Mouse (Mus musculus) hindbrain, embryonic 15.5 days (tissue): ENCODE results near the gene Acot9. TPM values are rescaled to one million over a fixed set of nuclear protein-coding genes. Genes with fewer than 3 reads are reported as not detected.
A peak's percentile ranks its signal among the peaks of the same experiment; 100 is the strongest.

Experiments used
- ATAC-seq: fragments of 200-750 bp; cut with Nextera tagmentation; 2 replicates; pipeline ENCODE4 v1.8.0; 2017; ENCODE audit warnings: low read depth, moderate number of reproducible peaks, moderate TSS enrichment; ENCODE audit not compliant: low FRiP score
- H3K27ac ChIP-seq: fragments of 300-500 bp; sonication (generic); replicated peaks from 2 replicates; pipeline ENCODE4 v1.5.1; 2015; ENCODE audit warnings: mild to moderate bottlenecking, inconsistent platforms
- H3K27me3 ChIP-seq: fragments of 300-500 bp; sonication (generic); 2 replicates; pipeline ENCODE4 v1.6.1; 2015; ENCODE audit warnings: control low read depth, inconsistent platforms
- H3K36me3 ChIP-seq: fragments of 300-500 bp; sonication (generic); 2 replicates; pipeline ENCODE4 v1.6.1; 2015; ENCODE audit warnings: control low read depth, inconsistent platforms
- H3K4me1 ChIP-seq: fragments of 300-500 bp; sonication (generic); replicated peaks from 2 replicates; pipeline ENCODE4 v1.6.1; 2015; ENCODE audit warnings: control low read depth, inconsistent platforms
- H3K4me2 ChIP-seq: fragments of 300-500 bp; sonication (generic); 2 replicates; pipeline ENCODE4 v1.6.1; 2015; ENCODE audit warnings: moderate library complexity, mild to moderate bottlenecking, inconsistent platforms
- H3K4me3 ChIP-seq: fragments of 300-500 bp; sonication (generic); 2 replicates; pipeline ENCODE4 v1.5.1; 2015; ENCODE audit warnings: mild to moderate bottlenecking, inconsistent platforms
- H3K9ac ChIP-seq: fragments of 300-500 bp; sonication (generic); 2 replicates; pipeline ENCODE4 v1.6.1; 2015; ENCODE audit warnings: inconsistent platforms
- H3K9me3 ChIP-seq: fragments of 300-500 bp; sonication (generic); 2 replicates; pipeline ENCODE4 v1.6.1; 2016; ENCODE audit warnings: control low read depth, inconsistent platforms
- WGBS: fragments of 180-500 bp; shearing (Covaris S2); methylation state at CpG from one replicate; pipeline ENCODE4 v1.1.7; 2015; 5-methylcytosine and 5-hydroxymethylcytosine counted together
- polyA plus RNA-seq: library from polyadenylated mRNA; unstranded; fragments of >200 nt; fragmentation: Nextera tagmentation; extraction: Ambion mirVana; gene quantifications from 2 replicates; pipeline ENCODE4 v1.2.1, GENCODE M21; 2015

The Acot9 gene
- polyA plus RNA-seq: 41.5 and 44.6 TPM in 2 replicates

DNA sequence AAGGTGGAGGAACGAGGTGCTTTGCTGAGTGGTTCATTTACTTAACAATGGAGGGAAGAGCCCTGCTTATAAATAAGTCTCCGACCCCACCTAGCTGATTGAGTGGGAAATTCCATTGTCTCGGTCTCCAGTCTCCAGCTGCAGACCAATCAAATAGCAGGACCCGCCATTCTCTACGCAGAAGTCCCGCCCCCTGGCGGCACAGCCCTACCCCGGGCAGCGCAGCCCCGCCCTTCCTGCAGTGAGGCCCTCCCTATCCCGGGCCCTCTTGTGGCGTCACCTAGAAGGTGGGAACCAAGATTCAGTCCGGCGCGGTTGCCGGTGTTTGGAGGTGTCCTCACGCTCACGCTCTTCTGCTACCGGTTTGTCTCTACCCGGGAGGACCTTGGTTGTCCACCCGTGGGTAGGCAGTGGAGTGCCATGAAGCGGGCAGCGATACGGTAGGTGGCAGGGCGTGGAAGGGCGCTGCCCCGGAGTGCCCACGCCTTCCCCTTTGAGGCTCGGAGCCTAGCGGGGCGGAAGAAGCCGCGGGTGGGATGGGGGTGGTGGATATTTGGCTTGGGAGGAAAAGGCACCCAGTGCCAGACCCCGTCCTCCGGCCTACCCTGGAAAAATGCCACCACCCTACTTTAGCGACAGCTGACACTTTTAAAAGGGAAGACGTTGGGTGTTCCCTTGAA is at the start of gene Acot9:
Gene Acot9, plus strand, starts transcription at position 209 of the 680 bp plus-strand sequence.
- WGBS: 17% methylated on average over 37 of the region's 37 CpGs
- Histone ChIP-seq H3K9me3 (no peaks in the 10 kb centered on the region), H3K9ac (peak within 1 kb of the TSS; percentile 56), H3K36me3 (no peaks in the 10 kb centered on the region), H3K27ac (peak within 1 kb of the TSS; percentile 61), H3K27me3 (no peaks in the 10 kb centered on the region), H3K4me1 (no peaks in the 10 kb centered on the region), H3K4me2 (peak within 1 kb of the TSS; percentile 53), H3K4me3 (peak within 1 kb of the TSS; percentile 51)
- ATAC-seq: peak; percentile 100

DNA sequence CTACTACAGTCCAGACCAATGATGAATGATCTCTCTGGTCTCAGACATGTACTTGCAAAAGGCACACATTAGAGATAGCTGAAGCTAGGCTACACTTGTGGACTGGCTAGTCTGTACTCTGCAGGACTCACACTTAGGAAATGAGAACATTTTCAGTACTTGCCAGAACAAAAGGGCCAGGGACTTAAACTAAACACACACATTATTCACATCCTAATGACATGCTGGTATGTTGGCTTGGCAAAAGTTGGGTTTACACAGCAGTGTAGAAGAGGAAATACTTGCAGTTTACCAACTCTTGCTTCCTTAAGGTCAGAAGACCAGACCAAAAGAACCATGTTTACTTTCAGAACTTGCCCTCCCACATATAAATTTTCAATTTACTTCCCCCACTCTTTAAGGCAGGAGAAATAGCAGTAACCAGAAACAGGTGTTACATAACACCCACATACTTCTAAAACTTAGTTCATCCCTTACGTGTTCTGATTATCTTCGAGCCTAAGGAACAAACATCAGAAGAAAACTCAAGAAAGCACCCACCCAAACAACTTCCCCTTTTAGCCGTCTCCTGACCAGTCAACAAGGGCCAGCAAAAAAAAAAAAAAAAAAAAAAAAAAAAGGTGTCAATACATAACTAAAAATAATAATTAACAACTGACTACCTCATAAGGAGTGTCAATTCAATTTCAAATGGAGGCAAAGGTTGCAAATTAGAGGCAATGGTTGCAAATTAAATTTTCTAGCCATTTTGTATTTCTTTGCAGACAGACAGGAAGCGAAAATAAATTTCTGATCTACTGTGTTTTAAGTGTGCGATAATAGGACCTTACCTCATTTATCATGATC is 47.7 kb upstream of the Acot9 start:
- no peaks in the 10 kb centered on the region for H3K27me3 ChIP-seq

DNA sequence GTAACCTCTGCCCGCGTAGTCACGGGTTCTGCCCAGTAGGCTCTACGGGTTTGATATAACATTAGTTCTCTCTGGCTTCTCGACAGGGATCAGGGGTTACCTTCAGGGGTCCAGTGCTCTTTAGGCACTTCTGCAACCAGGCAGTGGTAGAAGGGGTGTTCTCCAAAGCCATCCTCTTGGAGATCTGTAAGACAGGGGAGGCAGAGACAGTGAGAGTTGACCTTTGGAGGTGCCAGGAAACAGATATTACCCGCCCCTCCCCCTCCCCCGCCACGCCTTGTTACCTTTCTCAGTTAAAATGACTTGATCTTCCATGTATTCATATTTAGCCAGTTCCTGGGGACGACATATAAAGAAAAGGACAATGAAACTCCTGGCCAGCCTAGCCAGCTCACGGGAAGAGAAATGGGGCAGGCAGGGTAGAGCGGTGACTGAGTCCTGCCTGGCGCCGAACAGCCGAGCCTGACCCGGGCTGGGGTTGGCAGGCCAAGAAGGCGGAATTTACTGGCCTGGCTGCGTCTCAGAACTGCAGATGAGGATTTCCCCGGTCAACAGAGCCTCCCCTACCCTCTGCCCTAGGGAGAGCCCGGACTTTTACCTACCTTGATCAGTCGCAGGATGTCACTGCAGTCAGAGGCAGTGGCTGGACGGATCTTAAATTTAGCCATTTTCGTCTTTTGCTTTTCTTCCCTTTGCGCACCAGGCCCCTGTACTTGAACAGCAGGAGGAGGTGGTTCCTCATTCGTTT is 46.6 kb upstream of the Acot9 start:
- ATAC-seq: peak; percentile 73
- Histone ChIP-seq H3K4me1 (no peaks in the 10 kb centered on the region), H3K27ac (peak overlapping the region; percentile 48; the same call in 1 of the 2 replicates)

More for the DNA sequence above, 47.7 kb upstream of the Acot9 start:
- Histone ChIP-seq H3K27ac (no peak overlapping the region), H3K36me3 (no peaks in the 10 kb centered on the region), H3K4me1 (no peaks in the 10 kb centered on the region), H3K9me3 (no peaks in the 10 kb centered on the region), H3K4me3 (no peak overlapping the region), H3K4me2 (no peak overlapping the region), H3K9ac (no peak overlapping the region)
- no peak for ATAC-seq
- whole genome bisulfite sequencing: 93% methylated on average over 5 of the region's 5 CpGs

DNA sequence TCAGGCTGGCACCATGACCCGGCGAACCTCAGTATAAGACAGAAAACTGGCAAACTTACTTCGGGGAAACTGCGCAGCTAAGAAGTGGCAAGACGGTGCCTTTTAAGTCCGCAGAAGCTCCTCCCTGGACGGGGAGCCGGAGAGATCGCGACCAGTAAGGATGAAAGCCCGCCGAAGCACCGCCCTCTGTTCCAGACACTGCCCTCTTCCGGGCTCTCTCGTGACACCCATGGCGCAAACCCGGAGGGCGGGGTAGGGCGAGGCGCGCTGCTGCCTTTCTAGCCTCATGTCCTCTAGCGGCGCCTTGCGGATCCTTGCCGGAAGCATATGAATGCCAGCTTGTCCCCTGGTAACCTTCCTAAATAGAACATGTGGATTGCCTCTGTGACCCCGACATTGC is 46.0 kb upstream of the Acot9 start, which contains the start of gene Sat1:
Gene Sat1, minus strand, starts transcription at position 179 of the 400 bp plus-strand sequence.
- 16% methylated on average over 26 of the region's 26 CpGs for WGBS

More for the DNA sequence above, 46.6 kb upstream of the Acot9 start:
- Histone ChIP-seq H3K36me3 (no peaks in the 10 kb centered on the region), H3K4me2 (peak overlapping the region; percentile 61), H3K9me3 (no peaks in the 10 kb centered on the region), H3K4me3 (peak overlapping the region; percentile 54), H3K27me3 (no peaks in the 10 kb centered on the region), H3K9ac (peak overlapping the region; percentile 55)
- 33% methylated on average over 24 of the region's 24 CpGs for WGBS

DNA sequence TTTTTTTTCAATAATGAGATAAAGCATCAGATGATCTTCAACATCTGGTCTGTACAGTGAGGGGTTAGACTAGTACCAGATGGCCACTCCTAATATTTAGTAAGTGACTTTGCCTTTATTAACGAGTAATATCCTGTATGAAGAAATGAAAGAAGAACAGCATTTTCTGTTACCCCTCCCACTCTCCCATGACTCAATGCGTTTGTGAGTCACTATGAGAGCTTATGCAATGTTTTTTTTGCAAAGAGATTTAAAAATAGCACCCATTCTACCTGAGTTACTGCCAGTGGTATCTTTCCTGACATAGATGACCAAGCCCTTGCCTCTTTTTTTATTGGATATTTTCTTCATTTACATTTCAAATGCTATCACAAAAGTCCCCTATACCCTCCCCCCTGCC is 44.0 kb upstream of the Acot9 start:
- H3K27me3 ChIP-seq: no peaks in the 10 kb centered on the region
- H3K4me2 ChIP-seq: no peak overlapping the region
- 70% methylated on average over 2 of the region's 2 CpGs for WGBS
- H3K9ac ChIP-seq: no peak overlapping the region
- H3K36me3 ChIP-seq: no peaks in the 10 kb centered on the region
- H3K4me1 ChIP-seq: no peaks in the 10 kb centered on the region
- ATAC-seq: no peak
- no peak overlapping the region for H3K4me3 ChIP-seq
- no peaks in the 10 kb centered on the region for H3K9me3 ChIP-seq
- no peak overlapping the region for H3K27ac ChIP-seq

More for the DNA sequence above, 46.0 kb upstream of the Acot9 start, which contains the start of gene Sat1:
- ATAC-seq: peak; percentile 99
- Histone ChIP-seq H3K36me3 (no peaks in the 10 kb centered on the region), H3K27ac (peak within 1 kb of the TSS; percentile 48; the same call in 1 of the 2 replicates), H3K27me3 (no peaks in the 10 kb centered on the region), H3K4me2 (peak within 1 kb of the TSS; percentile 61), H3K9me3 (no peaks in the 10 kb centered on the region), H3K4me1 (no peaks in the 10 kb centered on the region), H3K9ac (peak within 1 kb of the TSS; percentile 55), H3K4me3 (peak within 1 kb of the TSS; percentile 54)

DNA sequence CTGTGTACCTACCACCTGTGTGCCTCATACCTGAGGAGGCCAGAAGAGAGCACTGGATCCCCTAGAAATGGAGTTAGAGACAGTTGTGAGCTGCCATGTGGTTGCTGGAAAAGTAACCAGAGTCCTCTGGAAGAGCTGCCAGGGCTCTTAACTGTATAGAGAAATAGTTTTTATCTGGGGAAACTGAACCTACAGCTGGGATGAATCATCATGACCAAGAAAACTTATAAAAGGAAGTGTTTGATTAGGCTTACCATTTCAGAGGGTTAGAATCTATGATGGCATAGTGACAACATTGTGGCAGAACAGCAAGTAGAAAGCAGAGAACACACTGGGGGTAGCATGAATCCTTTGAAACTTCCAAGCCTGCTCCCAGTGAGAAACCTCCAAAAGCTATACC is 5.4 kb upstream of the Acot9 start:
- Histone ChIP-seq H3K27ac (no peak overlapping the region), H3K9me3 (no peaks in the 10 kb centered on the region), H3K27me3 (no peaks in the 10 kb centered on the region), H3K36me3 (no peaks in the 10 kb centered on the region), H3K4me3 (no peak overlapping the region), H3K4me1 (no peaks in the 10 kb centered on the region), H3K9ac (no peak overlapping the region), H3K4me2 (no peak overlapping the region)
- no peak for ATAC-seq

DNA sequence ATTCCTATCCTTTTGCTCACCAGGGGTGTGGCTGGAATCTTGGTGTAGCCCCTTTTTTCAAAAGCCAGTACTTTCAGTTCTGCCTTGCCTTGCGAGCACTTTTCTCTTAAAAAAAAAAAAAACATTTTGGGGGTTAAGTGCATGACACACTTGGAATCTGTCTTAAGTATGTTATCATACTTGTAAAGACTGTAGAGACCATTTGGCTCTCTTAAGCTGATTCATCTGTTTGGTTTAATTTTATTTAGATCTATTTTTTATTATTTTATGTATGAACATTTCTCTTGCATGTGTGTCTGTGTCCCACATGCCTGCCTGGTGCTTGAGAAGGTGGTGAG is 641 bp downstream of the Acot9 start:
- Histone ChIP-seq H3K27ac (peak overlapping the region; percentile 61), H3K4me1 (no peaks in the 10 kb centered on the region), H3K36me3 (no peaks in the 10 kb centered on the region), H3K27me3 (no peaks in the 10 kb centered on the region), H3K9ac (peak overlapping the region; percentile 56), H3K4me3 (peak overlapping the region; percentile 51), H3K9me3 (no peaks in the 10 kb centered on the region), H3K4me2 (peak overlapping the region; percentile 53)
- 46% methylated on average over 1 of the region's 1 CpGs for WGBS
- no peak for ATAC-seq

DNA sequence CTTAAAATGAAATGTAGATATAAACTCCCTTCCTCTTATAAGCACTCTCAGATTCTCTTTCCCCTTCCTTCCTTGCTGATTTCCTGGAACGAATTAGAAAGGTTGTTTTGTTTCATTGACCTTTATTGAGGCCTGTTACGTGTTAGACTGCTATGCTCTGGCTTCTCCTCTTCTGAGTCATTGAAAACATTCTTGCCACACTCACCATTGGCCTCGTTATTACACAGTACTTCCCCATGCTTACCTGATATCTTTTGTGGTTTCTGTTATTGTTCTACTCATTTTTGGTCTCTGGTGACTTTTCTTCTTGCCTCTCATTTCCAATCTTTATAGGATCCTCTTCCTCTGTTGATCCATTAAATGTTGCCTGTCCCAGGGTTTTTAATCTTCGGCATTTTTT is 16.2 kb downstream of the Acot9 start:
- 81% methylated on average over 4 of the region's 4 CpGs for WGBS
- no peaks in the 10 kb centered on the region for H3K4me1 ChIP-seq

DNA sequence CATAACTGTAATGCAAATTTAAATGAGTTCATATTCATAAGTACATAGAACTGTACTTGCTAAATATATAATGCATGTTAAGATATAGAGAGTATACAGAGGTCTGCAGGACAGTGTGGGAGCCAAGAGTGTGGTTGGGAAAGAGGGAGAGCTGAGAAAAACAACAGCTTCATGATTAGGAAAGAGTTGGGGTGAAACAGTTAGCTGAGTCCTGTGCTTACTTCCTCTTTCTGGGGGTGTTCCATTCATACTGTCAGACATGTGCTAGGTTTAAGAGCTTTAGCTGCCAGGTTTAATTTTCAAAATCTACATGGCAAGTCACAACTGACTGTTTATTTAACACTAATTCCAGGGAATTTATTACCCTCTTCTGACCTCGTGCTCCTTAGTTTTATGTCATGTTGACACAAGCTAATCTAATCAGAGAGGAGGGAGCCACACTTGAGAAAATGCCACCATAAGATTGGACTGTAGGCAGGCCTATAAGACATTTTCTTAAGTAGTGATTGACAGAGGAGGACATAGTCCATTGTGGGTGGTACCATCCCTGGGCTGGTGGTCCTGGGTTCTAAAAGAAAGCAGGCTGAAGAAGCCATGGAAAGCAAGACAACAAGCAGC is 18.3 kb downstream of the Acot9 start:
- no peaks in the 10 kb centered on the region for H3K9me3 ChIP-seq
- 0 out of 2 replicates have a peak, but pooled peaks cover 6% of the 10 kb centered on the region for H3K36me3 ChIP-seq
- no peaks in the 10 kb centered on the region for H3K4me1 ChIP-seq
- no peak overlapping the region for H3K27ac ChIP-seq
- H3K4me3 ChIP-seq: no peak overlapping the region
- no peak overlapping the region for H3K4me2 ChIP-seq
- 71% methylated on average over 1 of the region's 1 CpGs for WGBS
- H3K9ac ChIP-seq: no peak overlapping the region
- no peak for ATAC-seq
- H3K27me3 ChIP-seq: no peaks in the 10 kb centered on the region

More for the DNA sequence above, 16.2 kb downstream of the Acot9 start:
- Histone ChIP-seq H3K27me3 (no peaks in the 10 kb centered on the region), H3K9me3 (no peaks in the 10 kb centered on the region), H3K27ac (no peak overlapping the region), H3K4me3 (no peak overlapping the region), H3K4me2 (no peak overlapping the region), H3K9ac (no peak overlapping the region), H3K36me3 (0 out of 2 replicates have a peak, but pooled peaks cover 6% of the 10 kb centered on the region)
- no peak for ATAC-seq

DNA sequence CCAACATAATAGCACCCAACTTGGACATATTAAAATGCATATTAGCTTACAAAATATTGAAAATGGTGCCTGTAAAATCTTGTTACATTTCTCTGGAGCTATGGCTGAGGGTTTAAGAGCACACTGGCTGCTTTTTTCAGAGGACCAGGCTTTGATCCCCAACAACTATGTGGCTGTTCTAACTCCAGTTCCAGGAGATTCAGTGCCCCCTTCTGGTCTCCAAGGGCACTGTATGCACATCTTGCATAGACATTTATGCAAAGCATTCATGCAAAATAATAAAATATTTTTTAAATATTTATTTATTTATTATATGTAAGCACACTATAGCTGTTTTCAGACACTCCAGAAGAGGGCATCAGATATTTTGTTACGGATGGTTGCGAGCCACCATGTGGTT is 44.1 kb downstream of the Acot9 start:
- no peak overlapping the region for H3K4me2 ChIP-seq
- H3K36me3 ChIP-seq: no peaks in the 10 kb centered on the region
- no peak overlapping the region for H3K9ac ChIP-seq
- no peak overlapping the region for H3K27ac ChIP-seq
- H3K4me3 ChIP-seq: no peak overlapping the region
- 96% methylated on average over 2 of the region's 2 CpGs for WGBS
- ATAC-seq: no peak
- H3K4me1 ChIP-seq: no peaks in the 10 kb centered on the region
- no peaks in the 10 kb centered on the region for H3K9me3 ChIP-seq
- H3K27me3 ChIP-seq: no peaks in the 10 kb centered on the region

DNA sequence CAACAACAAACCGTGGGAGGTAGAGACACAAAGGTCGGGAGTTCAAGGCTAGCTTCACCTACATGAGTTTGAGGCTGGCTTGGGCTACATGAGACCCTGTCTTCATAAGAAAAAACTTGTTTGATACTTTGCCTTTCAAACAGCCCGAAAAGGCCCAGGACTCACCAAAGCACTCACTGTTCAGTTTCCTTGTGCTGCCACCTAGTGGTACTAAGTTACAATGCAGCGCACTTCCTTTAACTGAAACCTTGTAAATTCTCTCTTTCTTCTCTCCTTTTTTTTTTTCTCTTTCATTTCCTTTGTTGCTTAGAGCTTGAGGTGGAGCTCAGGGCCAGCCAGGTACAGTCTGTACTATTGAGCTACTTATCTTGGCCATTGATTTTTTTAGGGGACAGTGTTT is 55.8 kb downstream of the Acot9 start:
- H3K4me1 ChIP-seq: no peaks in the 10 kb centered on the region
- WGBS: 38% methylated on average over 4 of the region's 4 CpGs
- no peak overlapping the region for H3K27ac ChIP-seq
- H3K36me3 ChIP-seq: no peaks in the 10 kb centered on the region
- H3K9me3 ChIP-seq: no peaks in the 10 kb centered on the region
- H3K27me3 ChIP-seq: no peaks in the 10 kb centered on the region
- H3K4me2 ChIP-seq: no peak overlapping the region
- no peak overlapping the region for H3K9ac ChIP-seq
- ATAC-seq: no peak
- no peak overlapping the region for H3K4me3 ChIP-seq
